Mouse (Mus musculus) liver, adult 2 months (tissue): ENCODE results near the gene Nrp2. TPM values are rescaled to one million over a fixed set of nuclear protein-coding genes. Genes with fewer than 3 reads are reported as not detected.

ENCODE experiments used
- DNase-seq: peaks from one replicate; pipeline ENCODE4 v3.0.0-alpha.2; 2011; ENCODE audit warnings: low read depth, low spot score; ENCODE audit errors: extremely low read depth
- H3K27ac ChIP-seq: fragments of 200-500 bp; replicated peaks from 2 replicates; pipeline ENCODE4 v1.5.1; 2012; ENCODE audit warnings: low read depth, mild to moderate bottlenecking, control low read depth, inconsistent platforms, low read length; ENCODE audit not compliant: insufficient read depth
- H3K27me3 ChIP-seq: fragments of 200-500 bp; 2 replicates; pipeline ENCODE4 v1.6.1; 2012; ENCODE audit warnings: mild to moderate bottlenecking, moderate library complexity, low read length, inconsistent platforms; ENCODE audit not compliant: control insufficient read depth, insufficient read depth
- H3K36me3 ChIP-seq: fragments of 200-500 bp; 2 replicates; pipeline ENCODE4 v1.6.1; 2012; ENCODE audit warnings: low read length, inconsistent platforms; ENCODE audit not compliant: control insufficient read depth, insufficient read depth
- H3K4me1 ChIP-seq: fragments of 200-500 bp; 2 replicates; pipeline ENCODE4 v1.6.1; 2011; ENCODE audit warnings: low read length; ENCODE audit not compliant: control insufficient read depth, insufficient read depth
- H3K4me3 ChIP-seq: fragments of 200-500 bp; 2 replicates; pipeline ENCODE4 v1.5.1; 2011; ENCODE audit warnings: low read depth, mild to moderate bottlenecking, control low read depth, low read length, moderate library complexity; ENCODE audit not compliant: insufficient read depth
- H3K79me2 ChIP-seq: fragments of 200-500 bp; 2 replicates; pipeline ENCODE4 v1.6.1; 2012; ENCODE audit warnings: inconsistent platforms, mild to moderate bottlenecking, low read length, moderate library complexity; ENCODE audit not compliant: control insufficient read depth, insufficient read depth
- H3K9ac ChIP-seq: fragments of 200-500 bp; 2 replicates; pipeline ENCODE4 v1.6.1; 2012; ENCODE audit warnings: low read depth, mild to moderate bottlenecking, control low read depth, inconsistent platforms, low read length
- CTCF ChIP-seq: fragments of 200-500 bp; IDR thresholded peaks from 2 replicates; pipeline ENCODE4 v1.5.1; 2011; ENCODE audit warnings: low read depth, low read length, control low read depth
- POLR2A ChIP-seq: fragments of 200-500 bp; IDR thresholded peaks from 2 replicates; pipeline ENCODE4 v1.6.1; 2011; ENCODE audit warnings: low read length, control low read depth; ENCODE audit not compliant: insufficient read depth; ENCODE audit errors: extremely low read depth
- WGBS: fragments of 180-500 bp; shearing (Covaris S2); methylation state at CpG from one replicate; pipeline ENCODE4 v1.1.7; 2018; 5-methylcytosine and 5-hydroxymethylcytosine counted together
- polyA plus RNA-seq: library from polyadenylated mRNA; depleted of rRNA; stranded (reverse); fragments of >200 nt; gene quantifications from 2 replicates; pipeline ENCODE4 v1.2.3, GENCODE M21; 2012
- total RNA-seq: library from RNA; depleted of rRNA; stranded (reverse); fragments of >200 nt; gene quantifications from 2 replicates; pipeline ENCODE4 v1.2.3, GENCODE M21; 2014

The Nrp2 gene
- total and polyA plus RNA-seq, 2 experiments = 3.2 to 11.4 TPM

GRCm38 (mm10) chr1:62725032-62725678 lies 22.1 kb downstream of the Nrp2 start:
- Histone ChIP-seq H3K79me2 (no peaks in the 10 kb centered on the region), H3K9ac (peak overlapping the region; percentile 23; the same call in 1 of the 2 replicates), H3K4me3 (peak overlapping the region; percentile 18; the same call in 1 of the 2 replicates), H3K27me3 (no peaks in the 10 kb centered on the region), H3K27ac (peak overlapping the region; percentile 97), H3K4me1 (peaks cover 31% of the 10 kb centered on the region), H3K36me3 (no peaks in the 10 kb centered on the region)
- TF ChIP-seq CTCF (no peak), POLR2A (no peak)
- 13% methylated on average over 10 of the region's 10 CpGs for WGBS
- DNase-seq = peak; percentile 99

GRCm38 (mm10) chr1:62727191-62727590 lies 24.1 kb downstream of the Nrp2 start:
- Histone ChIP-seq H3K27ac (no peak overlapping the region), H3K36me3 (no peaks in the 10 kb centered on the region), H3K4me3 (no peak overlapping the region), H3K4me1 (peaks cover 37% of the 10 kb centered on the region), H3K27me3 (no peaks in the 10 kb centered on the region), H3K9ac (no peak overlapping the region), H3K79me2 (no peaks in the 10 kb centered on the region)
- TF ChIP-seq CTCF (no peak), POLR2A (no peak)
- no peak for DNase-seq
- 34% methylated on average over 4 of the region's 4 CpGs for WGBS

- H3K27ac ChIP-seq = peak overlapping the region; percentile 47
- no peak for TF ChIP-seq CTCF
- no peak for TF ChIP-seq POLR2A
- no peaks in the 10 kb centered on the region for H3K27me3 ChIP-seq
- DNase-seq = no peak
- H3K4me3 ChIP-seq = no peak overlapping the region
- no peak overlapping the region for H3K9ac ChIP-seq
- no peaks in the 10 kb centered on the region for H3K36me3 ChIP-seq
- H3K4me1 ChIP-seq = peaks cover 33% of the 10 kb centered on the region
- no peaks in the 10 kb centered on the region for H3K79me2 ChIP-seq
- WGBS = 73% methylated on average over 6 of the region's 6 CpGs
Measured at GRCm38 (mm10) chr1:62728421-62728820, 25.3 kb downstream of the Nrp2 start.

- Histone ChIP-seq H3K4me3 (no peak overlapping the region), H3K79me2 (no peaks in the 10 kb centered on the region), H3K4me1 (peaks cover 31% of the 10 kb centered on the region), H3K9ac (no peak overlapping the region), H3K27me3 (no peaks in the 10 kb centered on the region), H3K27ac (peak overlapping the region; percentile 47), H3K36me3 (no peaks in the 10 kb centered on the region)
- no peak for DNase-seq
- WGBS = 82% methylated on average over 9 of the region's 9 CpGs
- TF ChIP-seq CTCF (no peak), POLR2A (no peak)
Measured at GRCm38 (mm10) chr1:62728926-62729325, 25.8 kb downstream of the Nrp2 start.

- DNase-seq = no peak
- TF ChIP-seq POLR2A (no peak), CTCF (no peak)
- Histone ChIP-seq H3K79me2 (no peaks in the 10 kb centered on the region), H3K36me3 (no peaks in the 10 kb centered on the region), H3K27ac (peak overlapping the region; percentile 47), H3K4me3 (no peak overlapping the region), H3K9ac (peak overlapping the region; percentile 16; the same call in 1 of the 2 replicates), H3K27me3 (no peaks in the 10 kb centered on the region), H3K4me1 (peaks cover 30% of the 10 kb centered on the region)
- 68% methylated on average over 13 of the region's 13 CpGs for WGBS
Measured at GRCm38 (mm10) chr1:62729345-62730150, 26.5 kb downstream of the Nrp2 start.

- Histone ChIP-seq H3K27me3 (no peaks in the 10 kb centered on the region), H3K79me2 (no peaks in the 10 kb centered on the region), H3K4me3 (no peak overlapping the region), H3K27ac (no peak overlapping the region), H3K9ac (no peak overlapping the region), H3K4me1 (peaks cover 24% of the 10 kb centered on the region), H3K36me3 (no peaks in the 10 kb centered on the region)
- 37% methylated on average over 6 of the region's 6 CpGs for WGBS
- no peak for TF ChIP-seq POLR2A
- TF ChIP-seq CTCF = no peak
- peak; percentile 72 for DNase-seq
Measured at GRCm38 (mm10) chr1:62732036-62732435, 29.0 kb downstream of the Nrp2 start.
